8 mouse cellular contexts compared by ENCODE assay signal in the genomic region with DNA sequence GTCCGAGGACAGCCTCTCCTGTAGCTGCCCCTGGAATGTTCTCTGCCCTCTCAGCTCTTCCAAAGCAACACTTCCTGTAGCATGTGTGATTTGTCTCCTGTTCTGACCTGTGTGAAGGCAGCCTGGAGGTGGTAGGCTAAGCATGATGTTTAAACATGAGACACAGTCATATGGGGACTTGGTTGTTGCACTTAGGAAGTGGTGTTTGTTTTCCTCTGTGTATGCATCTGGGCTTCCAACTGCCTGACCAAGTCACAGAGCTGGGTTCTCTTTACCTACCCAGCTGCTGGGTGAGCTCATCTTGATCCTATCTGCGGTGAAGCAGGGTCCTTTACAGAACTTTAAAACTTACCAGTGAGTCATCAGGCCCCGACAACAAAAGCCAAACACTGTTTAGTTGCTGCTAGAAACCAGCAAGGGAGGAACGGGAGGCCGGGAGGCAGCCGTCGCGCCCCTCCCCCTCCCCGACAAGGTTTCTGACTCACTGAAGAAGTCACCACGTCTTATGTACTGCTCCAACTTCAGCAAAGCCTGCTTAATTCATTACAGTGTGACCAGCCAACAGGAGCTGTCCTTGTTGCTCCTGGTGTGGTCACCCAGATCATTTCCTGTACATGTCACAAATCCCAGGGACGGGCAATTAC. TPM values are rescaled to one million over a fixed set of nuclear protein-coding genes. Genes with fewer than 3 reads are reported as not detected.
A peak's percentile ranks its signal among the peaks of the same experiment; 100 is the strongest.
DNase-seq lines count a peak whose midpoint lies in the region; ATAC-seq and TF ChIP-seq lines count a peak whose summit lies in the region.

No protein-coding gene starts in this region.

- TF ChIP-seq POLR2A in ES-Bruce4 (IDR thresholded peaks at IDR 0.05; ENCODE audit: insufficient read depth, low read length), result no peak

- H3K27ac ChIP-seq in ES-Bruce4 (ENCODE audit: insufficient read depth, low read length), result peak overlapping the region; percentile 29

- peak overlapping the region; percentile 64 for H3K9ac ChIP-seq in ES-Bruce4 (ENCODE audit: low read depth, poor library complexity, severe bottlenecking)

- H3K4me3 ChIP-seq in ES-Bruce4 (ENCODE audit: low read depth, low read length), result peak overlapping the region; percentile 2; the same call in 1 of the 2 replicates
- H3K4me3 ChIP-seq in erythroblast, embryonic 14.5 days (replicated peaks), result peak overlapping the region; percentile 56

- intact Hi-C loops in heart, postnatal 10 days (cut with DNase I), result no loop called here
- intact Hi-C loops in left cerebral cortex, postnatal 14 days (cut with DNase I), result no loop called here

- TF ChIP-seq EP300 in ES-Bruce4 (IDR thresholded peaks at IDR 0.05; ENCODE audit: insufficient read depth, low read depth, low read length), result no peak

- no peaks in the 10 kb centered on the region for H3K27me3 ChIP-seq in ES-Bruce4 (ENCODE audit: control insufficient read depth, insufficient read depth, low read length, poor library complexity, severe bottlenecking)
- H3K27me3 ChIP-seq in erythroblast, embryonic 14.5 days (ENCODE audit: control insufficient read depth), result no peaks in the 10 kb centered on the region

- no peaks in the 10 kb centered on the region for H3K9me3 ChIP-seq in ES-Bruce4 (replicated peaks; ENCODE audit: control insufficient read depth, insufficient read depth, low read length, poor library complexity, severe bottlenecking)
- H3K9me3 ChIP-seq in erythroblast, embryonic 14.5 days (ENCODE audit: control insufficient read depth, low read length), result no peaks in the 10 kb centered on the region

- H3K36me3 ChIP-seq in ES-Bruce4 (ENCODE audit: control insufficient read depth, insufficient read depth, low read length, poor library complexity, severe bottlenecking), result no peaks in the 10 kb centered on the region
- H3K36me3 ChIP-seq in erythroblast, embryonic 14.5 days (ENCODE audit: control insufficient read depth), result no peaks in the 10 kb centered on the region

- peak; percentile 71 for ATAC-seq in megakaryocyte progenitor cell, adult 5-6 weeks (replicated peaks; ENCODE audit: poor library complexity)

- no peak for TF ChIP-seq CTCF in ES-Bruce4 (IDR thresholded peaks at IDR 0.05; ENCODE audit: low read depth, low read length)

- DNase-seq in adipocyte (ENCODE audit: low spot score), result peak; percentile 58
- peak; percentile 83 to 85 for DNase-seq in heart, postnatal 10 days
- peak; percentile 33 to 65 for DNase-seq in left cerebral cortex, postnatal 14 days (ENCODE audit: low spot score in 2 of 2)
- peak; percentile 36 to 73 for DNase-seq in spleen, postnatal 4 days (ENCODE audit: low spot score in 2 of 2)
- DNase-seq in cerebellum, adult 18-20 months, result no peak

- no peaks in the 10 kb centered on the region for H3K4me1 ChIP-seq in ES-Bruce4 (ENCODE audit: control insufficient read depth, insufficient read depth, low read length)
- peaks cover 24% of the 10 kb centered on the region for H3K4me1 ChIP-seq in erythroblast, embryonic 14.5 days (ENCODE audit: control insufficient read depth)

RNA-seq across cellular contexts. Expression of a gene that starts 12.8 kb away (rescaled TPM):
- polyA plus RNA-seq in ES-Bruce4 (2011; ENCODE audit: insufficient read depth, insufficient read length, low read depth, missing spikeins), result 58.7 and 60.1 TPM in 2 replicates
- polyA plus RNA-seq in erythroblast, embryonic 14.5 days (2012), result 0.69 and 1.1 TPM in 2 replicates
- total RNA-seq in heart, postnatal 10 days (2021), result 10 to 100 TPM; 20.5 to 30.7 TPM
- 10 to 100 TPM; 15.8 to 19.5 TPM for total RNA-seq in left cerebral cortex, postnatal 14 days (2021)
- total RNA-seq in megakaryocyte progenitor cell, adult 5-6 weeks (2015), result 74.0 and 85.9 TPM in 2 replicates
- total RNA-seq in megakaryocyte progenitor cell, adult 5-6 weeks (2017), result 28.1 and 33.9 TPM in 2 replicates

RNA-seq across cellular contexts. Expression of a gene that starts 48.1 kb away (rescaled TPM):
- 40.0 and 42.7 TPM in 2 replicates for polyA plus RNA-seq in ES-Bruce4 (2011; ENCODE audit: insufficient read depth, insufficient read length, low read depth, missing spikeins)
- polyA plus RNA-seq in erythroblast, embryonic 14.5 days (2012), result 0.13 and 0.33 TPM in 2 replicates
- 10 to 100 TPM; 11.0 to 12.3 TPM for total RNA-seq in heart, postnatal 10 days (2021)
- 1 to 10 TPM; 9.5 to 10.0 TPM for total RNA-seq in left cerebral cortex, postnatal 14 days (2021)
- 20.8 and 28.5 TPM in 2 replicates for total RNA-seq in megakaryocyte progenitor cell, adult 5-6 weeks (2015)
- 29.6 and 36.6 TPM in 2 replicates for total RNA-seq in megakaryocyte progenitor cell, adult 5-6 weeks (2017)

Comparison
In these comparisons a context has a peak if more than half of its experiments do, and no peak if none do; other contexts are left out.
1. DNase-seq: peak in adipocyte (single experiment), heart, postnatal 10 days (2 of 2), left cerebral cortex, postnatal 14 days (2 of 2) and spleen, postnatal 4 days (2 of 2); none in cerebellum, adult 18-20 months (0 of 2).